Mouse (Mus musculus) forebrain, embryonic 10.5 days (tissue): ENCODE results near the gene Gm17324. TPM values are rescaled to one million over a fixed set of nuclear protein-coding genes. Genes with fewer than 3 reads are reported as not detected.

ENCODE experiments used
- microRNA-seq: library from miRNA; unstranded; fragments of <30 nt; microRNA quantifications from one replicate; pipeline ENCODE4, GENCODE M21; 2017
- polyA plus RNA-seq: library from polyadenylated mRNA; unstranded; fragments of >200 nt; fragmentation: Nextera tagmentation; extraction: Ambion mirVana; gene quantifications from 2 replicates; pipeline ENCODE4 v1.2.1, GENCODE M21; 2016

Gm17324 gene
- polyA plus RNA-seq, 1 experiment from 2014 or later: 0.88 TPM

Small RNAs within 50 kb of the gene (microRNA-seq; reads per million reads assigned to microRNA genes)
- not detected for gene Gm26377

Other genes with a start within 250 kb of the Gm17324 start
- not detected in 2 replicates for gene Gsta1, start 218.1 kb downstream of the Gm17324 start, polyA plus RNA-seq
- not detected in 2 replicates for gene Gm3776, start 191.7 kb downstream of the Gm17324 start, polyA plus RNA-seq
- gene Gm10639, start 158.9 kb downstream of the Gm17324 start, polyA plus RNA-seq: not detected in 2 replicates
- not detected in 2 replicates for gene Omt2a, start 134.0 kb downstream of the Gm17324 start, polyA plus RNA-seq
- gene Omt2b, start 121.2 kb downstream of the Gm17324 start, polyA plus RNA-seq: not detected in 2 replicates
- not detected in 2 replicates for gene Gsta2, start 93.0 kb downstream of the Gm17324 start, polyA plus RNA-seq
- 0.36 TPM in 1 of 2 replicates, not detected in the other for gene Dppa5a, start 80.6 kb downstream of the Gm17324 start, polyA plus RNA-seq
- gene Ooep, start 70.1 kb downstream of the Gm17324 start, polyA plus RNA-seq: 2.3 and 3.2 TPM in 2 replicates
- gene Ddx43, start 53.0 kb downstream of the Gm17324 start, polyA plus RNA-seq: 0.17 and 0.24 TPM in 2 replicates
- 0.27 and 0.32 TPM in 2 replicates for gene Cgas, start 5.5 kb downstream of the Gm17324 start, polyA plus RNA-seq
- 23.5 and 26.1 TPM in 2 replicates for gene Mto1, start 578 bp downstream of the Gm17324 start, polyA plus RNA-seq
- gene Eef1a1, start 40.4 kb upstream of the Gm17324 start, polyA plus RNA-seq: 3,994 and 4,016 TPM in 2 replicates
- gene Slc17a5, start 139.3 kb upstream of the Gm17324 start, polyA plus RNA-seq: 10.2 and 10.5 TPM in 2 replicates
- gene Cd109, start 166.8 kb upstream of the Gm17324 start, polyA plus RNA-seq: 4.0 and 4.5 TPM in 2 replicates